Mouse (Mus musculus) left cerebral cortex, postnatal 4 days (tissue): ENCODE data around the gene Wasl. TPM values are rescaled to one million over a fixed set of nuclear protein-coding genes. Genes with fewer than 3 reads are reported as not detected.

Experiments used
- DNase-seq: peaks from one replicate; pipeline ENCODE4 v3.0.0-alpha.2; 2022
- intact Hi-C: fragments of 180-260 bp; cut with DNase I; formaldehyde crosslinking; loops from one replicate; pipeline ENCODE4 v1.15.1; 2025
- total RNA-seq, 2 experiments: library from RNA; stranded (reverse); gene quantifications; 2 replicates each; pipeline ENCODE4 v1.2.3; 2021

Gene Wasl
- total RNA-seq, 2 experiments from 2014 or later = 44.0 to 44.3 TPM

DNA sequence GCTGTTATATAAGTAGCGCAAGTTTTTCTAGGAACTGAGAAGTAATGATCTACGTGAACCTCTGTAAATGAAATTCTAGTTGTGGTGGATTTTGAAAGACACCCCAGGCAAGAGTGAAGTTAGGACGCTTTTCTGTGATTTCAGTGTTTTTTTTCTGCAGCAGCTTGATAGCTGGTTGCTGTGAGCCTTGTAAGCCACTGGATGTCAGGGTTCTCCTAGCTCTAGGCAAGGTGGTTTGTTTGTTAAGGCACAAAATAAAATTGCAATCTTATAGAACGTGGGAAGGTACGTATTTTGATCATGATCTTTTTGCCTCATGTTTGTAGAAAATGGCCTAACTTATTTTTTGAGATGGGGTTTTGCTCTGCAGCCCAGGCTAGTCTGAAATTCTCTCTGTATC, 95.8 kb downstream of the Wasl start:
- no peak for DNase-seq
- intact Hi-C loops = no loop called here

DNA sequence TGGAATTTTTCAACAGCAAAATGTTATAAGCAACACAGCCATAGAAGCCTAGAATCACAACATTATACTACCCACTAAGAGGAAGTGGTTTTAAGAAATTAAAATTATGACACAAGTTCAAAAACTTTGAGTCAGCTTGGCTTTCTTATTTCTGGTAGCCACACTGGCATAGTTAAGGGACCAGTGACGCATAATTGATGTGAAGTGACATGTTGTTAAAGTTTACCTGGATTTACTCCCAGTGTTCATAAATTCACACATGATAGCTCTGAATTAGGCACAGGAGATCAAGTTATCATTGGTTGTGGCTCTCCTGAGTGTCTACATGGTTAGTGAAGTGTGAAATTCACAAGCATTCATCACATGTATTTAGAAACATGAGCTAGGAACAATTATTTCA, 99.9 kb downstream of the Wasl start:
- intact Hi-C loops = no loop called here

GRCm38 (mm10) chr6:24564081-24564480, 100.7 kb downstream of the Wasl start:
- peak; percentile 30 for DNase-seq
- intact Hi-C loops = no loop called here

More for the DNA sequence above, 99.9 kb downstream of the Wasl start:
- DNase-seq = no peak

Other genes starting within 250 kb of the Wasl start
- gene Iqub, start 149.9 kb downstream of the Wasl start, total RNA-seq = under 1 TPM; 0.50 to 0.54 TPM
- 100 to 1,000 TPM; 182 to 193 TPM for gene Ndufa5, start 137.0 kb downstream of the Wasl start, total RNA-seq
- gene Asb15, start 136.9 kb downstream of the Wasl start, total RNA-seq = not detected
- not detected for gene Lmod2, start 67.2 kb downstream of the Wasl start, total RNA-seq
- not detected for gene Hyal6, start 68.2 kb upstream of the Wasl start, total RNA-seq
- gene Hyal4, start 83.3 kb upstream of the Wasl start, total RNA-seq = not detected
- gene Spam1, start 126.2 kb upstream of the Wasl start, total RNA-seq = not detected
- gene Hyal5, start 193.0 kb upstream of the Wasl start, total RNA-seq = not detected